Mouse (Mus musculus) R1 (cell line): ENCODE measurements around the gene Pbp2.
A peak's percentile ranks its signal among the peaks of the same experiment; 100 is the strongest.

Source experiments
- DNase-seq: peaks from one replicate; pipeline ENCODE4 v3.0.0-alpha.2; 2018; ENCODE audit warnings: low read depth, low spot score

Gene Pbp2

GRCm38 (mm10) chr6:135302421-135303125, 7.6 kb downstream of the Pbp2 start:
- DNase-seq, result no peak

DNA sequence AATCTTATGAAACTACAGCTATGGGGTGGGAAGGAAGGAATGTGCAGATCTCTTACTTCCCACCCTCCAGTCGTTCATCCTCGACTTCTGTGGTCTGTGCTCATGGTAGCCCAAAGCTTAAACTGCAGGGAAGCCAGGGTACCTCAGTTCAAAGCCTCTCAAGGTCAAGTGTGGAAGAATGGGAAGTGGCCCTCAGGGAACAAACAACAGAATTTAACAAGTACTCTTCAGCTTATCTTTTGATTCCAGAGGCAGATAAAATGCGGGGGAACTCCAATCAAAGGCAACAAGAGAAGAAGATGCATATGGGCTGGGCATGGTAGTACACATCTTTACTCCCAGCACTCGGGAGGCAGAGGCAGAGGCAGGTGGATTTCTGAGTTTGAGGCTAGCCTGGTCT, 9.7 kb downstream of the Pbp2 start:
- no peak for DNase-seq

- no peak for DNase-seq
Observed at GRCm38 (mm10) chr6:135299024-135299550, 11.1 kb downstream of the Pbp2 start.

DNA sequence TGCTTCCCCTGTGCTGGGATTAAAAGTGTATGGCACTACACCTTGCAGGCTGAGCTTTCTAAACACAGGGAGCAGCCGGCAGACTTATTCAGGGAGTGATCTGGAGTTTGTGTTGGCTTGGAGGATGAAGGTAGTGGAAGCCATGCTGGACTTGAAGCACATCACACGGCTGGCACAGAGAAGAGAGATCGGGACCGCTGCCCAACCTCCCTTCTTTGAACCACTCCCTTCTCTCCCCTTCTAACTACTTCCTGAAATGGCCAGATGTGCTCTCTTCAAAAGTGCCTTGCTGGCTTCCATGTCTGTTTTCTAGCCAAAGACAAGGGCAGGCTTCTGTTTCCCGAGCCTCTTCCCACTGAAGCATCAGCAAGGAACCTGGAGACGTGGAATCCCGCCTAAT, 12.6 kb downstream of the Pbp2 start:
- no peak for DNase-seq

GRCm38 (mm10) chr6:135296267-135296666, 13.9 kb downstream of the Pbp2 start:
- DNase-seq, result peak; percentile 84

DNA sequence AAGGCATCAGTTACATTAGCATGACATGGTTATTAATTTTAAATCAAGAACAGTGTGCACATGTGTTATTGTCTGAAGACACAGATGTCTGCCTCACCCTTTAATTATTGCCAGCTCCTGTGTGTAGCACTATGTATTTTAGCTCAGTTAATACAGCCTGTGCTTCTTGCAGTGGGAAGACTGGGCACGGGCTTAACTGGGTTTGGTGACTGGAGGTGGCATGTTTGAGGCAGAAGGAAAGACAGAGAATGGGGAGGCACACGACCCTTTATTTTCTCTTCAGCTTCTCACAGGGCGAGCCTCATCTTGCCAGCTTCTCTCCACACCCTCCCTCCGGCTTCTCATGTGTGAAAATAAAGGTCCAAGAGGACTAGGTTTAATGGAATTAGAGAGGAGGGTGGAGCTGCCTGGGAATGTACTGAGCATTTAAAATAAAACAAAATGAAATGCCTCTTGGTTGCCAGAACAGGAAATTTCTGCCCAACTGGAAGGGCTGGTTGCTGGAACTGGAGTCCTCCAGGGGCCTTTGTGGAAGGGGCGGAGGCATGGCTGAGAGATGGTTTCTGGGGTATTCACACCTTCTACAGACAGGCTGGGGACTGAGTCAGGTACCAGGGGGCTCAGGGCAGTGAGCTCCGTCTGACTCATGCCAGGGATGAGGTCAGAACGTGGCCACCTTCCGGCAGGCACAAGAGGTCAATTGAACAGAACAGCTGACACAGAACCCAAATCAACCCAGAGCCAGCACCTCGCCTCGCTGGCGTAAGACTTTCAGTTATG, 14.9 kb downstream of the Pbp2 start:
- DNase-seq, result no peak

DNA sequence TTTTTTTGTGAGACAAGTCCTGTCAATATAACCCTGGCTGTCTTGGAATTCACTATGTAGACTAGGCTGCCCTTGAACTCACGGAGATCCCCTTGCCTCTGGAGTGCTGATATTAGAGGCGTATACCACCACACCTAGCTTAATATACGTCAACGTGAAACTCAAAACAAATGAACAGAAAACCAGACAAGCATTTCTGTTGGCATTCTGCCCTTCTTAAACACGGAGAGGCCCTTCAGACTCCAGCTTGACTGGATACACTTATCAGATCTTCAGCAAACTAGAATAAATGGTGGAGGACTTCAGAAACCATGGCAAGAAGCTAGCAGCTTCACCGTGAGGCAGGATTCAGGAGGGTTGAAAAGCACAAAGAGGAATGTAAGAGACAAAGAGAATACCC, 16.1 kb downstream of the Pbp2 start:
- DNase-seq, result no peak

DNA sequence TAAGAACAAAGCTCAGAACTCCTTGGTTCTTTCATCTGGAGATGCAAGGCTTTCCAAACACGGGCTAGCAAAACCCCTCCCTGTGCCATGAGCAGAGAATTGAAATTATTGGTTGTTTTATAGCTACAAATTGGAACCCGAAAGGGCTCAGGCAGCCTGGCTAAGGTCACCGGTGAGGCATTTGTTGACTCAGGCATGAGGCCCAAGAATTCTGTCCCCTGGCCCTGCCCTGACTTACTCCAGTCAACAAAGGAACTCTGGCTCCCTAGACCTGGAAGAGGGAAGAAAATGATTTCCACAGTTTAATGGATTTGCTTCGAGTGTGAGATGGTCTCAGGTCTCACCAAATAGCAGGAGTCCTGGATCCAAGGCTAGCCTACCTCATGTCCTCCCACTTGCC, 17.8 kb downstream of the Pbp2 start:
- DNase-seq, result no peak

- no peak for DNase-seq
Observed at GRCm38 (mm10) chr6:135279856-135280255, 30.3 kb downstream of the Pbp2 start.

DNA sequence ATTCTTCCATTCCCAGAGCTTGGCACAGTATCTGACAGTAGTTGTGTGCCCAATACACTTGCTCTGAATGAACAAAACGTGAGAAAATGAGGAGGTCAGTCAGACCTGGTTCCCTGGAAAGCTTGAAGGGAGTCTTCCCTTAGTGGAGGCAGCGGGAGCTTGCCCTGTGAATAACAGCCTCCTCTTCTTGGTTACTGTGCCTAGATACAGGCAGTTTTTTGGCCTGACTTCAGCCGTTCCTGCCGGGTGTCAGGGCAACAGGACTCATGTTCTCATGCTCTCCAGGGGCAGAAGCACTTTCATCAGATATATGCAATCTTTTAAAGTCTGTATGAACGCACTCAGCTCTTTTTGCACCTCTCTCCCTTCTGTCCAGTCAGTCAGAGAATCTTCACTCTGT, 30.9 kb downstream of the Pbp2 start:
- peak; percentile 40 for DNase-seq

GRCm38 (mm10) chr6:135278302-135278701, 31.9 kb downstream of the Pbp2 start:
- DNase-seq, result no peak

GRCm38 (mm10) chr6:135276474-135277295, 33.5 kb downstream of the Pbp2 start:
- DNase-seq, result no peak

DNA sequence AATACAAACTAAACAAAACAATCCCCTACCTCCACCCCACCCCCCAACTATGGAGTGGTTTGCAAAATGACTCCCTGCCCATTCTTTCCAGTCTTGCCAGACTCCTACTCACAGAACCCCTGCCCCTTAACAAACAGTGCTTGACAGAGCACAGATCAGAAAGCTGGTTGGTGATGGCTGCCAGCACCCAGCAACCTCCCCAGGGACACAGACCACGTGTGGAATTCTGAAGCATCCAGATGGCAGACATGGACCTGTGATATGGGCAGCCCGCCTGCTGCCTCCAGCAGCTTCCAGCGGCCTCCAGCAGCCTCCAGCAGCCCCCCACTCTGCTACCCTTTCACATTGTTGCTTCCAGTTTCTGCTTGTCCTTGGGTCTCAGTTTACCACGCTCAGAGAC, 35.0 kb downstream of the Pbp2 start:
- no peak for DNase-seq

DNA sequence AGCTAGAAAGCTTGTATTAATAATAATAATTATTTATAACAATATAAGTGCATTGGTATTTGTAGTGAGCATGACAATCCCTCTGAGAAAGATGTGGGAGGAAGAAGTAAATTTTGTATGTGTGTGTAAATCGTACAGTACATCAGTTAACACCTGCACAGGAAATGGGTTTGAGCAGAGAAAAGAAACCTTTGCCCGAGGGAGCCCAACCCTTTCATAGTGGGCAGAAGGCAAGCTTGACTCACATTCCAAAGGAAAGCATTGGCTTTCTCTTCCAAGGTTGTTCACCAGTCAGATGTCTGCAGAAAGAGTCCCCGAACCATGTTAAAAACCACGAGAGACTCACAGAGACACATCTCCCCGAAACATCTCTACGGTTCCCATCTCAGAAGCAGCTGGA, 37.1 kb downstream of the Pbp2 start:
- no peak for DNase-seq

- DNase-seq, result no peak
Observed at GRCm38 (mm10) chr6:135271761-135272160, 38.4 kb downstream of the Pbp2 start.

DNA sequence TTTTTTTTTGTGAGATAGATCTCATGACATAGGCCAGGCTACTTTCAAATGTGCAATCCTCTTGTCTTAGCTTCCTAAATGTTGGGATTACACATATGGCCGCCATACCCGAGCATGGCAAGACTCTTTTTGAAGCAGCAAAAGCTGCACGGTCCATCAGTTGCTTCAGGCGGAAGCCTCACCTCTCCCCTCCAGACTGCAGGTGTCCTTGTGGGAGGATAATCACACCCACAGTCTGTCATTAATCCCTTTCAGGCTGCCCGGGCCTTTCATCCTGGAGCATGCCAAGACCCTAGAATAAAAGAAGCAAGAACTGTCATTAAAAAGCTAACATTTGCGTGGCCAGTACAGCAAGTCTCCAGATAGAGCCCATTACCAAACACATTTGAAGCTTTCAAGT, 40.6 kb downstream of the Pbp2 start:
- peak; percentile 19 for DNase-seq

DNA sequence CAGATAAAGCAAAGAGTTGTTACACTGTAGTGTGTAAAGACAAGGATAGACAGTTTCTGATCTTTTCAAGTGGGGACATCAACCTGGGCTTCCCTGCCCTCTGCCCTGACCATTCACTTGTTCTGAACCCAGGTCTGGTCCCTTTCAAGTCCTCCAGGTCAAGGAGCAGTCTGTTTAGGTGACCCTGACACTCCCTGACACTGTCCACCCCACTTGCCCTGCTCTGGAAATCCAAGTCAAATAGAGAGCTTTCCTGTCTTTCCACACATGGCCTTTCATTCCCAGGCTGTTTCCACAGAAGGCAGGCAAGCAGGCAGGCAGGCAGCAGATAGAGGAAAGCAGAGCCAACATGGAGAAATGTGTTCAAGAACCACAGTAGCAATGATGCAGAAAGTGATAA, 41.8 kb downstream of the Pbp2 start:
- DNase-seq, result no peak

- no peak for DNase-seq
Observed at GRCm38 (mm10) chr6:135267221-135267620, 43.0 kb downstream of the Pbp2 start.

DNA sequence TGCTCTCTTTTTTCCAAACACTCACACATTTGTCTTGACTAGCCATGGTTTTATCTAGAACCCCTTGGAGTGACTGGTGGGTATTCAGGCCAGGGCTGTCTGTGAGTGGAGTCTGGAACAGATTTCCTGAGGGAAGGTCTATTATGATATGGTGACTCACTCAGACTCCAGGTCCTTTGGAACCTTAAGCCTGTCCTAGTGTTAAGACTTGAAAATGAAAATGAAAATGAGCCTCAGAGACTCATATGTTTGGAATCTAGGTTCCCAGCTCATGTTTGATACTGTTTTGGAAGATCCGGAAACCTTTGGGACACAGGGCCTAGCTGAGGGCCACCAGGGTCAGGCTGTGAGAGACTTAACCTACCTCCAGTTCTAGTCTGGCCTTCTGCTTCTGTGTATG, 44.1 kb downstream of the Pbp2 start:
- DNase-seq, result no peak

DNA sequence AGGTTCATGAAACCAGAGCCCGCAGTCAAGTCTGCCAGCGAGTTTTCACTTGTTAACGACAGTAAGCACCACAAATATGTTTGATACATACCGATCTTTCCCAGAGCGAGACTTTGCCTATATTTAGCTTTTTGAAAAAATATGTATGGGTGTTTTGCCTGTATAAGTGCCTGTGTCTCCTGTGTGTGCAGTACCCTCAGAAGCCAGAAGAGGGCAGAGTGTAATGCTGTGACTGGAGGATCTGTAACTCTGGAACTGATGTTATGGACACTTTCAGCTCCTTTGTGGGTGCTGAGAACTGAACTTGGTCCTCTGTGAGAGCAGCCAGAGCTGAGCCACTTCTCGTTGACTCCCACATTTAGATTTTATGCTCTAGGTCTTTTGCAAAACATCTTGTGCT, 46.1 kb downstream of the Pbp2 start:
- peak; percentile 59 for DNase-seq

GRCm38 (mm10) chr6:135262565-135262964, 47.6 kb downstream of the Pbp2 start:
- DNase-seq, result no peak

DNA sequence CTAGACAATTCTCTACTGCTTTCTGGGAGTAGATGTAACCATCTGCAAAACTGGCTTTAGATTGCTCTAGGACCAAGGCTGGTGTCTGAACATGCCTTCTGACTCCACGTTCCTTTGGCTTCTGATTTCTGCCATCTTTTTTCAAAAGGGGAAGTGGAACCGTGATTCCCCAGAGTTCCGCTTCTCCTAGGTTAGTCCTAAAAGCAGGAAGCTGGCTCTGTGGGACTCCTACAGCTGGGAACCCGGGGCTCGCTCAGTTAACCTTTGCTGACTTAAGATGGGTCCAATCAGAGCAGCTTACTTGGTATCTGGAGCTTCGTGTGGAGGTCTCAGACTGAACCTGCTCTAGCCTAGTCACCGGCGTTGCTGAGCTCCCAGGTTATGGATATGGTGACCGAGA, 49.1 kb downstream of the Pbp2 start:
- DNase-seq, result peak; percentile 52
